Mouse (Mus musculus) midbrain, postnatal 0 days (tissue): ENCODE measurements around the gene Osbpl3. TPM values are rescaled to one million over a fixed set of nuclear protein-coding genes. Genes with fewer than 3 reads are reported as not detected.

Experiments
- ATAC-seq: fragments of 200-750 bp; cut with Nextera tagmentation; 2 replicates; pipeline ENCODE4 v1.8.0; 2017; ENCODE audit warnings: moderate number of reproducible peaks, mild to moderate bottlenecking, moderate TSS enrichment, moderate library complexity; ENCODE audit not compliant: low FRiP score
- DNase-seq: peaks from one replicate; pipeline ENCODE4 v3.0.0-alpha.2; 2015; ENCODE audit warnings: low spot score
- H3K27ac ChIP-seq: fragments of 300-500 bp; sonication (generic); 2 replicates; pipeline ENCODE4 v1.5.1; 2014; ENCODE audit warnings: low read depth, mild to moderate bottlenecking, low read length, mixed read lengths
- H3K27me3 ChIP-seq: fragments of 300-500 bp; sonication (generic); 2 replicates; pipeline ENCODE4 v1.6.1; 2014; ENCODE audit warnings: low read length, control low read depth, mixed read lengths; ENCODE audit not compliant: insufficient read depth
- H3K36me3 ChIP-seq: fragments of 300-500 bp; sonication (generic); 2 replicates; pipeline ENCODE4 v1.6.1; 2014; ENCODE audit warnings: low read length, control low read depth, mixed read lengths; ENCODE audit not compliant: insufficient read depth
- H3K4me1 ChIP-seq: fragments of 300-500 bp; sonication (generic); 2 replicates; pipeline ENCODE4 v1.6.1; 2014; ENCODE audit warnings: mild to moderate bottlenecking, control low read depth, antibody characterized with exemption, low read length, mixed read lengths; ENCODE audit not compliant: insufficient read depth
- H3K4me2 ChIP-seq: fragments of 300-500 bp; sonication (generic); 2 replicates; pipeline ENCODE4 v1.6.1; 2014; ENCODE audit warnings: low read depth, mild to moderate bottlenecking, low read length, mixed read lengths; ENCODE audit not compliant: poor library complexity, severe bottlenecking
- H3K4me3 ChIP-seq: fragments of 300-500 bp; sonication (generic); 2 replicates; pipeline ENCODE4 v1.5.1; 2014; ENCODE audit warnings: low read depth, mild to moderate bottlenecking, low read length, moderate library complexity
- H3K9ac ChIP-seq: fragments of 300-500 bp; sonication (generic); replicated peaks from 2 replicates; pipeline ENCODE4 v1.6.1; 2014; ENCODE audit warnings: mild to moderate bottlenecking, low read length, moderate library complexity, mixed read lengths; ENCODE audit not compliant: poor library complexity, severe bottlenecking
- H3K9me3 ChIP-seq: fragments of 300-500 bp; sonication (generic); 2 replicates; pipeline ENCODE4 v1.6.1; 2016; ENCODE audit warnings: low read length, control low read depth
- CTCF ChIP-seq: IDR thresholded peaks from 2 replicates; pipeline ENCODE4 v1.5.1; 2016; ENCODE audit warnings: antibody characterized with exemption, mild to moderate bottlenecking
- WGBS: fragments of 180-500 bp; shearing (Covaris S2); extraction: QIAGEN DNeasy Blood & Tissue Kit; methylation state at CpG from one replicate; pipeline ENCODE4 v1.1.7; 2014; 5-methylcytosine and 5-hydroxymethylcytosine counted together
- polyA plus RNA-seq: library from polyadenylated mRNA; unstranded; fragments of >200 nt; fragmentation: Nextera tagmentation; extraction: Ambion mirVana; gene quantifications from 2 replicates; pipeline ENCODE4 v1.2.1, GENCODE M21; 2015
- total RNA-seq: library from RNA; depleted of rRNA; stranded (reverse); fragments of >200 nt; gene quantifications from 2 replicates; pipeline ENCODE4 v1.2.3, GENCODE M21; 2014

Osbpl3 gene
- total and polyA plus RNA-seq, 2 experiments from 2014 or later = 5.5 to 9.5 TPM

GRCm38 (mm10) chr6:50295136-50295535, 160.9 kb downstream of the Osbpl3 start:
- Histone ChIP-seq H3K27ac (no peak overlapping the region), H3K4me2 (no peak overlapping the region), H3K9me3 (no peaks in the 10 kb centered on the region), H3K4me1 (no peaks in the 10 kb centered on the region), H3K27me3 (no peaks in the 10 kb centered on the region), H3K36me3 (no peaks in the 10 kb centered on the region), H3K4me3 (no peak overlapping the region), H3K9ac (no peak overlapping the region)
- no peak for TF ChIP-seq CTCF
- ATAC-seq = no peak
- WGBS = 60% methylated on average over 10 of the region's 10 CpGs
- no peak for DNase-seq

- WGBS = 60% methylated on average over 1 of the region's 1 CpGs
- no peak overlapping the region for H3K4me3 ChIP-seq
- peak; percentile 96 for DNase-seq
- H3K27ac ChIP-seq = no peak overlapping the region
- TF ChIP-seq CTCF = peak; percentile 98
- H3K27me3 ChIP-seq = no peaks in the 10 kb centered on the region
- ATAC-seq = peak; percentile 41; the same call in 1 of the 2 replicates
- H3K9ac ChIP-seq = no peak overlapping the region
- H3K4me1 ChIP-seq = no peaks in the 10 kb centered on the region
- H3K4me2 ChIP-seq = no peak overlapping the region
- H3K36me3 ChIP-seq = no peaks in the 10 kb centered on the region
- H3K9me3 ChIP-seq = no peaks in the 10 kb centered on the region
These were observed 161.9 kb downstream of the Osbpl3 start for GRCm38 (mm10) chr6:50294128-50294527.

- TF ChIP-seq CTCF = no peak
- no peak for ATAC-seq
- no peak overlapping the region for H3K9ac ChIP-seq
- no peaks in the 10 kb centered on the region for H3K4me1 ChIP-seq
- H3K27me3 ChIP-seq = no peaks in the 10 kb centered on the region
- H3K9me3 ChIP-seq = no peaks in the 10 kb centered on the region
- WGBS = 94% methylated on average over 4 of the region's 4 CpGs
- no peaks in the 10 kb centered on the region for H3K36me3 ChIP-seq
- no peak overlapping the region for H3K4me2 ChIP-seq
- H3K27ac ChIP-seq = no peak overlapping the region
- DNase-seq = no peak
- H3K4me3 ChIP-seq = no peak overlapping the region
These were observed 164.4 kb downstream of the Osbpl3 start for GRCm38 (mm10) chr6:50291650-50292049.

GRCm38 (mm10) chr6:50286881-50287280, 169.1 kb downstream of the Osbpl3 start:
- WGBS = 88% methylated on average over 3 of the region's 3 CpGs
- H3K4me3 ChIP-seq = no peak overlapping the region

GRCm38 (mm10) chr6:50279642-50280041, 176.4 kb downstream of the Osbpl3 start:
- Histone ChIP-seq H3K27me3 (no peaks in the 10 kb centered on the region), H3K27ac (no peak overlapping the region), H3K4me2 (no peak overlapping the region), H3K36me3 (no peaks in the 10 kb centered on the region), H3K4me1 (no peaks in the 10 kb centered on the region), H3K9ac (no peak overlapping the region), H3K9me3 (no peaks in the 10 kb centered on the region), H3K4me3 (no peak overlapping the region)
- no peak for TF ChIP-seq CTCF
- ATAC-seq (no peak), DNase-seq (no peak)
- 93% methylated on average over 7 of the region's 7 CpGs for WGBS

More at GRCm38 (mm10) chr6:50286881-50287280, 169.1 kb downstream of the Osbpl3 start:
- ATAC-seq = no peak
- no peaks in the 10 kb centered on the region for H3K9me3 ChIP-seq
- no peak for TF ChIP-seq CTCF
- no peak overlapping the region for H3K4me2 ChIP-seq
- no peaks in the 10 kb centered on the region for H3K4me1 ChIP-seq
- H3K27ac ChIP-seq = no peak overlapping the region
- no peaks in the 10 kb centered on the region for H3K27me3 ChIP-seq
- no peaks in the 10 kb centered on the region for H3K36me3 ChIP-seq
- no peak overlapping the region for H3K9ac ChIP-seq
- DNase-seq = peak; percentile 49

GRCm38 (mm10) chr6:50273947-50274346, 182.1 kb downstream of the Osbpl3 start:
- no peak overlapping the region for H3K4me3 ChIP-seq
- H3K27me3 ChIP-seq = no peaks in the 10 kb centered on the region
- H3K4me1 ChIP-seq = no peaks in the 10 kb centered on the region
- H3K27ac ChIP-seq = no peak overlapping the region
- no peaks in the 10 kb centered on the region for H3K9me3 ChIP-seq
- no peak overlapping the region for H3K9ac ChIP-seq
- H3K4me2 ChIP-seq = no peak overlapping the region
- ATAC-seq (no peak), DNase-seq (no peak)
- TF ChIP-seq CTCF = no peak
- H3K36me3 ChIP-seq = no peaks in the 10 kb centered on the region
- 93% methylated on average over 4 of the region's 4 CpGs for WGBS
